In the genomic region with DNA sequence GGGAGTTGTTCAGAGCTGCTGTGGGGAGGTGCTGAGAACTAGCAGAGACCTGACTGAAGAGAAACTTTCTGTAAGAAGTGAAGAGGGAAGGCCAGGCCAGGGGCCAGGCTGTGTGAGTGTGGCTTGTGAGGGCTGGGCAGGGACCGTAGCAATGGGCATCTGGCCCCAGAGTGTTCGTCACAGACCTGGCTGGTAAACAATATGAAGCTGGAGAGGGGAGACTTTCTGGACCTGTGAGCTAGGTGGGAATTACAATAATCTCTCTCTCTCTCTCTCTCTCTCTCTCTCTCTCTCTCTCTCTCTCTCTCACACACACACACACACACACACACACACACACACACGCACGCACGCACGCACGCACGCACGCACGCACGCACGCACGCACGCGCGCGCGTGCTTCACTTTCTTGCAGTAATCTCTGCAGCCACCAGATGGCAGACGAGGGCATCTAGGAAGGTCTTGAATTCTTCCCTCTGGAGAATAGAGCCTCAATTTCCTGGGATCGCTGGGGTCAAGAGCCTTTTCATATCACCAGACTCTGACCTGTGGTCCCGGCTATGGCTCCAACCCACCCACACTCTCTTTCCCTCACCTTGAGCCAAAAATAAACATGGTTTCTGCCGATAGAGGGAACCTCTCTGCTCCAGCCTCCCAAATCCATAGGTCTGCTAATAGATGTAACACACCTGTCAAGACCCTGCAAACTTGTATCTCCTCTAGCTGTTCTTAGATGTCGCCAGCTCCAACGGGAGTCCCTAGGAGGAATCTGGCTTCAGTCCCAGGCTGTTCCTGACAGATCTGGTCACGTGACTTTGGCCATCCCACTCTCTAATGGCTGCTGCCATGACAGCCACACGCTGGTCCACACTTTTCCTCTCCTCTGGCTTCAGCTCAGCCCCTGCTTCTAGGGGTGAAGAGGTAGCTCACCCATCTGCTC, we compare ENCODE assay signal across 8 mouse cellular contexts. TPM values are rescaled to one million over a fixed set of nuclear protein-coding genes. Genes with fewer than 3 reads are reported as not detected.
A peak's percentile ranks its signal among the peaks of the same experiment; 100 is the strongest.
DNase-seq lines count a peak whose midpoint lies in the region; ATAC-seq lines count a peak whose summit lies in the region.

No protein-coding gene starts in this region.

- H3K4me3 ChIP-seq in intestine, embryonic 15.5 days (replicated peaks) = peak overlapping the region; percentile 25

- peaks cover 19% of the 10 kb centered on the region; the same call in 1 of the 2 replicates for H3K4me1 ChIP-seq in intestine, embryonic 15.5 days (replicated peaks)

- intact Hi-C loops in gastrocnemius, postnatal 36 days (cut with DNase I) = no loop called here
- intact Hi-C loops in left cerebral cortex, postnatal 25 days (cut with DNase I) = loop anchor here (1.0 kb wide), 1 partner anchor 17 kb away; no protein-coding TSS in a partner anchor

- H3K27ac ChIP-seq in intestine, embryonic 15.5 days = peak overlapping the region; percentile 88

- H3K36me3 ChIP-seq in intestine, embryonic 15.5 days = no peaks in the 10 kb centered on the region

- peak overlapping the region; percentile 37; the same call in 1 of the 2 replicates for H3K9ac ChIP-seq in intestine, embryonic 15.5 days

- H3K4me2 ChIP-seq in intestine, embryonic 15.5 days (replicated peaks) = peak overlapping the region; percentile 58

- WGBS in intestine, embryonic 15.5 days = 15% methylated on average over 20 of the region's 26 CpGs

- no peaks in the 10 kb centered on the region for H3K9me3 ChIP-seq in intestine, embryonic 15.5 days

- peak; percentile 70 for ATAC-seq in intestine, embryonic 15.5 days

- H3K27me3 ChIP-seq in intestine, embryonic 15.5 days (replicated peaks) = no peaks in the 10 kb centered on the region

- DNase-seq in adrenal gland, adult 8-10 months = peak; percentile 60
- DNase-seq in embryo, embryonic 11.5 days (ENCODE audit: low read depth, low spot score) = peak; percentile 49
- peak; percentile 73 to 76 for DNase-seq in gastrocnemius, postnatal 36 days
- DNase-seq in left cerebral cortex, postnatal 25 days (ENCODE audit: low spot score in 2 of 2) = peak; percentile 79 to 82
- peak; percentile 80 for DNase-seq in mesoderm, embryonic 11.5 days (ENCODE audit: low read depth, low spot score)
- DNase-seq in right cerebral cortex, postnatal 36 days (ENCODE audit: low spot score in 2 of 2) = peak; percentile 64 to 67
- peak; percentile 85 for DNase-seq in yolk sac, embryonic 10.5 days (ENCODE audit: low spot score)

RNA-seq across cellular contexts. Expression of gene Myo7a, which starts 16.1 kb away (rescaled TPM):
- total RNA-seq in adrenal gland, adult 8-10 months (2022) = 100 to 1,000 TPM; 160 to 412 (median 278) TPM
- 1 to 10 TPM; 2.6 to 3.2 TPM for total RNA-seq in gastrocnemius, postnatal 36 days (2021)
- polyA plus RNA-seq in intestine, embryonic 15.5 days (2015; fragmentation: Nextera tagmentation; extraction: Ambion mirVana) = 21.5 and 25.7 TPM in 2 replicates
- 10 to 100 TPM in 1 of 2 experiments, 1 to 10 TPM in 1; 9.8 to 11.0 TPM for total RNA-seq in left cerebral cortex, postnatal 25 days (2021)

RNA-seq across cellular contexts. Expression of gene Omp, which starts 42.0 kb away (rescaled TPM):
- 1 to 10 TPM in 2 of 4 experiments, under 1 TPM in 2; 0.40 to 1.4 (median 0.94) TPM for total RNA-seq in adrenal gland, adult 8-10 months (2022)
- total RNA-seq in gastrocnemius, postnatal 36 days (2021) = under 1 TPM in 1 of 2 experiments, not detected in 1; 0.12 TPM
- 0.23 and 0.49 TPM in 2 replicates for polyA plus RNA-seq in intestine, embryonic 15.5 days (2015; fragmentation: Nextera tagmentation; extraction: Ambion mirVana)
- total RNA-seq in left cerebral cortex, postnatal 25 days (2021) = under 1 TPM; 0.64 to 0.87 TPM

Comparison
In these comparisons a context has a peak if more than half of its experiments do, and no peak if none do; other contexts are left out.
1. Peak in every context shown above with its lines: DNase-seq, ATAC-seq, H3K4me3 ChIP-seq and H3K27ac ChIP-seq.
2. RNA of gene Myo7a, which starts 16.1 kb away (total RNA-seq): 160 to 412 TPM in adrenal gland, adult 8-10 months; 9.8 to 11.0 TPM in left cerebral cortex, postnatal 25 days and 2.6 to 3.2 TPM in gastrocnemius, postnatal 36 days; every median in the first group is over 10 times any median in the second.